Mouse (Mus musculus): Measurements from ENCODE around the gene Ring1.

Ring1 gene

GRCm38 (mm10) chr17:34024317-34024821, at the start of gene Ring1:
Ring1 (minus strand) TSS chr17:34024680.
- no peak for DNase-seq (ENCODE audit: extremely low read depth, low read depth)

GRCm38 (mm10) chr17:34072091-34072490, 47.6 kb upstream of the Ring1 start:
- DNase-seq (ENCODE audit: extremely low read depth, low read depth), result no peak

GRCm38 (mm10) chr17:34068864-34069263, 44.4 kb upstream of the Ring1 start:
- no peak for DNase-seq (ENCODE audit: extremely low read depth, low read depth)

GRCm38 (mm10) chr17:34057224-34057623, 32.7 kb upstream of the Ring1 start:
- no peak for DNase-seq (ENCODE audit: extremely low read depth, low read depth)

GRCm38 (mm10) chr17:34047404-34048050, 23.0 kb upstream of the Ring1 start:
- no peak for DNase-seq (ENCODE audit: extremely low read depth, low read depth)

GRCm38 (mm10) chr17:34045941-34046340, 21.5 kb upstream of the Ring1 start:
- DNase-seq (ENCODE audit: extremely low read depth, low read depth), result no peak

GRCm38 (mm10) chr17:34039562-34040450, 15.3 kb upstream of the Ring1 start:
- DNase-seq (ENCODE audit: extremely low read depth, low read depth), result no peak

- no peak for DNase-seq (ENCODE audit: extremely low read depth, low read depth)
Measured at GRCm38 (mm10) chr17:34038878-34039561, 14.5 kb upstream of the Ring1 start, which contains the start of gene Col11a2. Col11a2 (plus strand) TSS chr17:34039437.

GRCm38 (mm10) chr17:34038440-34038839, 14.0 kb upstream of the Ring1 start:
- DNase-seq (ENCODE audit: extremely low read depth, low read depth), result no peak

- DNase-seq (ENCODE audit: extremely low read depth, low read depth), result no peak
Measured at GRCm38 (mm10) chr17:34037241-34037640, 12.8 kb upstream of the Ring1 start.

GRCm38 (mm10) chr17:34036647-34037046, 12.2 kb upstream of the Ring1 start:
- no peak for DNase-seq (ENCODE audit: extremely low read depth, low read depth)

- DNase-seq (ENCODE audit: extremely low read depth, low read depth), result no peak
Measured at GRCm38 (mm10) chr17:34035517-34035916, 11.0 kb upstream of the Ring1 start.

GRCm38 (mm10) chr17:34034064-34034463, 9.6 kb upstream of the Ring1 start:
- DNase-seq (ENCODE audit: extremely low read depth, low read depth), result no peak

GRCm38 (mm10) chr17:34033441-34033840, 9.0 kb upstream of the Ring1 start:
- no peak for DNase-seq (ENCODE audit: extremely low read depth, low read depth)

- no peak for DNase-seq (ENCODE audit: extremely low read depth, low read depth)
Measured at GRCm38 (mm10) chr17:34032806-34033205, 8.3 kb upstream of the Ring1 start.

GRCm38 (mm10) chr17:34032174-34032632, 7.7 kb upstream of the Ring1 start:
- no peak for DNase-seq (ENCODE audit: extremely low read depth, low read depth)

- DNase-seq (ENCODE audit: extremely low read depth, low read depth), result peak; percentile 85
Measured at GRCm38 (mm10) chr17:34031465-34032173, 7.1 kb upstream of the Ring1 start, which contains the start of the genes Slc39a7 and Rxrb. Slc39a7 (minus strand) TSS chr17:34031682. Rxrb (plus strand) TSS chr17:34031812.

GRCm38 (mm10) chr17:34030861-34031326, 6.4 kb upstream of the Ring1 start:
- DNase-seq (ENCODE audit: extremely low read depth, low read depth), result no peak

- DNase-seq (ENCODE audit: extremely low read depth, low read depth), result no peak
Measured at GRCm38 (mm10) chr17:34029890-34030595, 5.6 kb upstream of the Ring1 start.

Measured in MEL-GATA-1-ER (cell line).